Mouse (Mus musculus): ENCODE measurements at regions not wholly inside any gene's neighbourhood (a gene's known extent, or its start where the extent isn't known, plus 50 kb on each side); places are given as distances from the start of the nearest gene placed in this dataset.

- no peak for TF ChIP-seq CTCF (IDR thresholded peaks at IDR 0.05)
- TF ChIP-seq EP300 (IDR thresholded peaks at IDR 0.05), result no peak
These were observed 277.2 kb downstream of the Car8 start for GRCm38 (mm10) chr4:7961521-7962172.

Measured in lung, postnatal 0 days (tissue).